22 mouse cellular contexts compared by ENCODE assay signal in genomic region chr3:152558106-152558505, GRCm38 (mm10).
A peak's percentile ranks its signal among the peaks of the same experiment; 100 is the strongest.
DNase-seq lines count a peak whose midpoint lies in the region; ATAC-seq and TF ChIP-seq lines count a peak whose summit lies in the region.
"Had no signal": no experiment of that assay in that cellular context is flagged by ENCODE, and none has a peak within 500 bp of the region (broad histone marks: within the 10 kb centered on the region; RNA-seq: fewer than 3 reads in every experiment).

No protein-coding gene starts in this region.

- H3K4me2 ChIP-seq in intestine, embryonic 14.5 days (ENCODE audit: low read length) = no peak overlapping the region
- peak overlapping the region; percentile 50 for H3K4me2 ChIP-seq in liver, embryonic 13.5 days
- H3K4me2 ChIP-seq in stomach, embryonic 15.5 days = 0 out of 2 replicates have a peak overlapping the region, but pooled peaks have one; percentile 10
- H3K4me2 ChIP-seq in midbrain, embryonic 14.5 days (ENCODE audit: low read length) = no peak overlapping the region
- H3K4me2 ChIP-seq: embryonic facial prominence, embryonic 15.5 days; heart, embryonic 15.5 days; hindbrain, embryonic 14.5 days; midbrain, embryonic 13.5 days; neural tube, embryonic 12.5 days had no signal

- no peak overlapping the region for H3K27ac ChIP-seq in layer of hippocampus, adult 2 months
- no peak overlapping the region for H3K27ac ChIP-seq in intestine, embryonic 14.5 days (ENCODE audit: low read depth)
- peak overlapping the region; percentile 39; the same call in 1 of the 2 replicates for H3K27ac ChIP-seq in liver, embryonic 13.5 days
- H3K27ac ChIP-seq in stomach, embryonic 15.5 days = no peak overlapping the region
- H3K27ac ChIP-seq in midbrain, embryonic 14.5 days (replicated peaks; ENCODE audit: low read depth, low read length) = no peak overlapping the region
- H3K27ac ChIP-seq: embryonic facial prominence, embryonic 15.5 days; forebrain, embryonic 10.5 days; heart, embryonic 15.5 days; hindbrain, embryonic 14.5 days; kidney, postnatal 0 days; midbrain, embryonic 13.5 days; neural tube, embryonic 12.5 days had no signal

- peak; percentile 55; the same call in 1 of the 2 replicates for ATAC-seq in intestine, embryonic 14.5 days (replicated peaks; ENCODE audit: low FRiP score, low TSS enrichment, low read depth)
- ATAC-seq in liver, embryonic 13.5 days (ENCODE audit: low read depth) = peak; percentile 32
- ATAC-seq in stomach, embryonic 15.5 days (ENCODE audit: insufficient read depth, low FRiP score, low read depth) = no peak
- ATAC-seq in midbrain, embryonic 14.5 days (ENCODE audit: low FRiP score, low TSS enrichment) = no peak
- ATAC-seq: forebrain, embryonic 16.5 days; inflammation-experienced regulatory T-cells, adult 6 months; midbrain, embryonic 13.5 days had no signal

- H3K4me1 ChIP-seq in intestine, embryonic 14.5 days (replicated peaks; ENCODE audit: control insufficient read depth, insufficient read depth, low read length) = peaks cover 13% of the 10 kb centered on the region
- peaks cover 35% of the 10 kb centered on the region for H3K4me1 ChIP-seq in liver, embryonic 13.5 days (replicated peaks)
- H3K4me1 ChIP-seq in stomach, embryonic 15.5 days = 0 out of 2 replicates have a peak, but pooled peaks cover 4% of the 10 kb centered on the region
- H3K4me1 ChIP-seq in midbrain, embryonic 14.5 days (ENCODE audit: control insufficient read depth, insufficient read depth, low read length) = no peaks in the 10 kb centered on the region
- H3K4me1 ChIP-seq: embryonic facial prominence, embryonic 15.5 days; heart, embryonic 15.5 days; midbrain, embryonic 13.5 days; neural tube, embryonic 12.5 days had no signal

- no peaks in the 10 kb centered on the region for H3K27me3 ChIP-seq in intestine, embryonic 14.5 days (replicated peaks; ENCODE audit: control insufficient read depth, insufficient read depth, low read length)
- H3K27me3 ChIP-seq in liver, embryonic 13.5 days = no peaks in the 10 kb centered on the region
- H3K27me3 ChIP-seq in stomach, embryonic 15.5 days (replicated peaks) = no peaks in the 10 kb centered on the region
- H3K27me3 ChIP-seq in midbrain, embryonic 14.5 days (ENCODE audit: control insufficient read depth, insufficient read depth, low read length) = no peaks in the 10 kb centered on the region
- H3K27me3 ChIP-seq: embryonic facial prominence, embryonic 15.5 days; heart, embryonic 15.5 days; midbrain, embryonic 13.5 days; neural tube, embryonic 12.5 days had no signal

- TF ChIP-seq CTCF in layer of hippocampus, adult 2 months (conservative IDR thresholded peaks at IDR 0.05) = no peak

- no peak overlapping the region for H3K9ac ChIP-seq in intestine, embryonic 14.5 days (ENCODE audit: low read length)
- H3K9ac ChIP-seq in liver, embryonic 13.5 days = no peak overlapping the region
- no peak overlapping the region for H3K9ac ChIP-seq in stomach, embryonic 15.5 days
- no peak overlapping the region for H3K9ac ChIP-seq in midbrain, embryonic 14.5 days (replicated peaks; ENCODE audit: low read length)
- H3K9ac ChIP-seq: embryonic facial prominence, embryonic 15.5 days; heart, embryonic 15.5 days; hindbrain, embryonic 14.5 days; midbrain, embryonic 13.5 days; neural tube, embryonic 12.5 days had no signal

- H3K4me3 ChIP-seq in layer of hippocampus, adult 2 months = no peak overlapping the region
- no peak overlapping the region for H3K4me3 ChIP-seq in intestine, embryonic 14.5 days (ENCODE audit: low read depth, low read length)
- H3K4me3 ChIP-seq in liver, embryonic 13.5 days (replicated peaks) = peak overlapping the region; percentile 12; the same call in 1 of the 2 replicates
- no peak overlapping the region for H3K4me3 ChIP-seq in stomach, embryonic 15.5 days (replicated peaks)
- H3K4me3 ChIP-seq in midbrain, embryonic 14.5 days (replicated peaks; ENCODE audit: low read depth, low read length) = no peak overlapping the region
- H3K4me3 ChIP-seq: embryonic facial prominence, embryonic 15.5 days; forebrain, embryonic 10.5 days; heart, embryonic 15.5 days; midbrain, embryonic 13.5 days; neural tube, embryonic 12.5 days had no signal

- no peaks in the 10 kb centered on the region for H3K36me3 ChIP-seq in intestine, embryonic 14.5 days (ENCODE audit: control insufficient read depth, insufficient read depth, low read length)
- no peaks in the 10 kb centered on the region for H3K36me3 ChIP-seq in liver, embryonic 13.5 days
- H3K36me3 ChIP-seq in stomach, embryonic 15.5 days = no peaks in the 10 kb centered on the region
- H3K36me3 ChIP-seq in midbrain, embryonic 14.5 days (ENCODE audit: control insufficient read depth, insufficient read depth, low read length) = no peaks in the 10 kb centered on the region
- H3K36me3 ChIP-seq: embryonic facial prominence, embryonic 15.5 days; forebrain, embryonic 10.5 days; heart, embryonic 15.5 days; midbrain, embryonic 13.5 days; neural tube, embryonic 12.5 days had no signal

- 56% methylated on average over 10 of the region's 10 CpGs for WGBS in intestine, embryonic 14.5 days
- WGBS in liver, embryonic 13.5 days (ENCODE audit: insufficient replicate concordance) = 50% methylated on average over 10 of the region's 10 CpGs
- WGBS in stomach, embryonic 15.5 days = 57% methylated on average over 10 of the region's 10 CpGs
- 65% methylated on average over 10 of the region's 10 CpGs for WGBS in midbrain, embryonic 14.5 days

- H3K9me3 ChIP-seq in intestine, embryonic 14.5 days (ENCODE audit: control insufficient read depth, low read length) = no peaks in the 10 kb centered on the region
- H3K9me3 ChIP-seq in liver, embryonic 13.5 days (replicated peaks) = no peaks in the 10 kb centered on the region
- no peaks in the 10 kb centered on the region for H3K9me3 ChIP-seq in stomach, embryonic 15.5 days
- H3K9me3 ChIP-seq in midbrain, embryonic 14.5 days (ENCODE audit: control insufficient read depth, low read length) = no peaks in the 10 kb centered on the region
- H3K9me3 ChIP-seq: embryonic facial prominence, embryonic 15.5 days; forebrain, embryonic 10.5 days; heart, embryonic 15.5 days; midbrain, embryonic 13.5 days; neural tube, embryonic 12.5 days had no signal

- peak; percentile 1 for DNase-seq in layer of hippocampus, adult 11-12 months (ENCODE audit: low spot score)
- DNase-seq in layer of hippocampus, adult 2 months (ENCODE audit: low spot score in 2 of 2) = no peak
- no peak for DNase-seq in intestine, embryonic 14.5 days (ENCODE audit: low spot score)
- no peak for DNase-seq in liver, embryonic 13.5 days
- no peak for DNase-seq in left cerebral cortex, adult 11 months (ENCODE audit: low spot score)
- no peak for DNase-seq in yolk sac, embryonic 10.5 days (ENCODE audit: low spot score)
- no peak for DNase-seq in midbrain, embryonic 14.5 days
- DNase-seq: B cell, adult 2 months; cerebellum, adult 9-10 months; gastrocnemius, postnatal 10 days; heart, postnatal 36 days; retina, postnatal 1 day had no signal

Comparison
In these comparisons a context has a peak if more than half of its experiments do, and no peak if none do; other contexts are left out.
1. ATAC-seq: peak in intestine, embryonic 14.5 days (single experiment) and liver, embryonic 13.5 days (single experiment); none in stomach, embryonic 15.5 days (single experiment) and midbrain, embryonic 14.5 days (single experiment).
2. H3K4me2 ChIP-seq: peak in liver, embryonic 13.5 days (single experiment) and stomach, embryonic 15.5 days (single experiment); none in intestine, embryonic 14.5 days (single experiment) and midbrain, embryonic 14.5 days (single experiment).